Mouse (Mus musculus) cerebellum, adult (tissue): ENCODE measurements around the gene Mettl24.

Experiments used
- ATAC-seq: cut with Nextera tagmentation; 2 replicates; pipeline ENCODE4 v1.9.2; 2017; ENCODE audit warnings: mild to moderate bottlenecking, moderate library complexity, mixed read lengths; ENCODE audit not compliant: insufficient number of reproducible peaks, low FRiP score, low TSS enrichment

Gene Mettl24

GRCm38 (mm10) chr10:40857599-40857998 lies 174.5 kb downstream of the Mettl24 start:
- peak; percentile 89 for ATAC-seq
